Mouse (Mus musculus): ENCODE data around the gene Zfp804a.

Zfp804a gene

DNA sequence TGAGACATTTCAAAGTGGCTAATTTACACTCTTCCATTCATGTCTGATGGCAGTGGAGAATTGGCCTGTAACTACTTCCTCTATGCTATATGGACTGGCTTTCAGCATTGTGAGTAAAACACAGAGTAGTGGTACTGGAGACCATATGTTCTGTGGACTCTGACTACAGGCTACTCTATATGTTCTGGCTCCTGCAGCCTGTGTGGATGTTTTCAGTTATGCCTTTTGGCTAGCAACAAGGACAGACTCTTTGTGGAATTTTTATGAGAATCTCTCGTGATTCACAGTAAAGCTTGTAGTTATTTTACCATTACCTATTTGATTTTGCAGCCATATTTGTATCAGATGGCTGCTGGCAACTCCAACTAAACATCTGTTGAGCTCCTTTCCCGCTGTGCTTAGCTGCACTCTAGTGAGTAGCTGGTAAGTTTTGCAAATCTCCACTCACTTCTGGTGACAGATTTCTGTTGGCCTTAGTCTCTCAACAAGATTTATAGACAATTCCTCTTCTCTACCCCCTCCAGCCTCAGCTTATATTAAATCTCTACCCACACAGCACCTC lies 242.0 kb downstream of the Zfp804a start:
- WGBS: 60% methylated on average over 2 of the region's 2 CpGs
